Mouse (Mus musculus) liver, embryonic 14.5 days (tissue): ENCODE results near the gene Bbs7. TPM values are rescaled to one million over a fixed set of nuclear protein-coding genes. Genes with fewer than 3 reads are reported as not detected.

Experiments
- ATAC-seq: fragments of 200-750 bp; cut with Nextera tagmentation; 2 replicates; pipeline ENCODE4 v1.8.0; 2017; ENCODE audit warnings: moderate number of reproducible peaks, mild to moderate bottlenecking, moderate library complexity; ENCODE audit not compliant: insufficient read depth
- DNase-seq, 3 experiments: peaks; one replicate each; pipeline ENCODE4 v3.0.0-alpha.2; 2012 to 2013; ENCODE audit warnings: low read depth in 3 of 3, low spot score in 3 of 3
- H3K27ac ChIP-seq: fragments of 300-500 bp; sonication (generic); 2 replicates; pipeline ENCODE4 v1.5.1; 2014; ENCODE audit warnings: moderate library complexity, mild to moderate bottlenecking, control low read depth, inconsistent platforms
- H3K27me3 ChIP-seq: fragments of 300-500 bp; sonication (generic); 2 replicates; pipeline ENCODE4 v1.6.1; 2014; ENCODE audit warnings: mild to moderate bottlenecking, low read length, moderate library complexity; ENCODE audit not compliant: control insufficient read depth, insufficient read depth
- H3K36me3 ChIP-seq: fragments of 300-500 bp; sonication (generic); replicated peaks from 2 replicates; pipeline ENCODE4 v1.6.1; 2014; ENCODE audit warnings: low read depth; ENCODE audit not compliant: control insufficient read depth, insufficient read depth
- H3K4me1 ChIP-seq, 2 experiments: fragments of 200-500 bp in 1 of 2; fragments of 300-500 bp in 1 of 2; sonication (generic) in 1 of 2; replicated peaks; 2 replicates each; pipeline ENCODE4 v1.6.1; 2012 to 2014; ENCODE audit warnings: antibody characterized with exemption in 1 of 2, inconsistent platforms in 1 of 2, low read length in 1 of 2; ENCODE audit not compliant: control insufficient read depth in 2 of 2, insufficient read depth in 2 of 2
- H3K4me2 ChIP-seq: fragments of 300-500 bp; sonication (generic); 2 replicates; pipeline ENCODE4 v1.6.1; 2014; ENCODE audit warnings: low read depth, mild to moderate bottlenecking, control low read depth, moderate library complexity
- H3K4me3 ChIP-seq, 2 experiments: fragments of 200-500 bp in 1 of 2; fragments of 300-500 bp in 1 of 2; sonication (generic) in 1 of 2; 2 replicates each; pipeline ENCODE4 v1.5.1; 2012 to 2014; ENCODE audit warnings: low read depth in 2 of 2, low read length in 2 of 2, mild to moderate bottlenecking in 2 of 2, control low read depth in 1 of 2, inconsistent platforms in 1 of 2, moderate library complexity in 1 of 2; ENCODE audit not compliant: insufficient read depth in 1 of 2
- H3K9ac ChIP-seq: fragments of 300-500 bp; sonication (generic); replicated peaks from 2 replicates; pipeline ENCODE4 v1.6.1; 2014; ENCODE audit warnings: mild to moderate bottlenecking, control low read depth, moderate library complexity
- H3K9me3 ChIP-seq: fragments of 300-500 bp; sonication (generic); 2 replicates; pipeline ENCODE4 v1.6.1; 2016; ENCODE audit warnings: low read length, mixed read lengths; ENCODE audit not compliant: control insufficient read depth
- CTCF ChIP-seq: IDR thresholded peaks from 2 replicates; pipeline ENCODE4 v1.5.1; 2016; ENCODE audit warnings: antibody characterized with exemption, low read depth, control low read depth
- EP300 ChIP-seq: IDR thresholded peaks from 2 replicates; pipeline ENCODE4 v1.6.1; 2016; ENCODE audit warnings: antibody characterized with exemption, low read depth
- WGBS: fragments of 180-500 bp; shearing (Covaris S2); extraction: QIAGEN DNeasy Blood & Tissue Kit; methylation state at CpG from one replicate; pipeline ENCODE4 v1.1.7; 2014; ENCODE audit not compliant: insufficient replicate concordance; 5-methylcytosine and 5-hydroxymethylcytosine counted together
- polyA plus RNA-seq, 2 experiments: library from polyadenylated mRNA; depleted of rRNA in 1 of 2; stranded (reverse) in 1 of 2; unstranded in 1 of 2; fragments of >200 nt; fragmentation: Nextera tagmentation in 1 of 2; extraction: Ambion mirVana in 1 of 2; gene quantifications; 2 replicates each; pipeline versions ENCODE4 v1.2.1 to v1.2.3; 2012 to 2014

The Bbs7 gene
- polyA plus RNA-seq, 2 experiments, result 5.5 to 11.9 TPM

GRCm38 (mm10) chr3:36540756-36541155, 72.5 kb downstream of the Bbs7 start:
- Histone ChIP-seq H3K4me2 (no peak overlapping the region), H3K4me3 (no peak overlapping the region), H3K27me3 (no peaks in the 10 kb centered on the region), H3K36me3 (no peaks in the 10 kb centered on the region), H3K9me3 (no peaks in the 10 kb centered on the region), H3K9ac (no peak overlapping the region), H3K4me1 (no peaks in the 10 kb centered on the region), H3K27ac (no peak overlapping the region)
- no peak for DNase-seq
- TF ChIP-seq EP300 (no peak), CTCF (no peak)
- ATAC-seq, result no peak
- WGBS, result 32% methylated on average over 2 of the region's 2 CpGs

- H3K9me3 ChIP-seq, result no peaks in the 10 kb centered on the region
- no peak overlapping the region for H3K9ac ChIP-seq
- no peak overlapping the region for H3K4me2 ChIP-seq
- TF ChIP-seq EP300, result no peak
- no peak for TF ChIP-seq CTCF
- WGBS, result 68% methylated on average over 4 of the region's 4 CpGs
- DNase-seq (no peak), ATAC-seq (no peak)
- H3K36me3 ChIP-seq, result no peaks in the 10 kb centered on the region
- H3K27me3 ChIP-seq, result no peaks in the 10 kb centered on the region
- peaks cover 0 to 5% of the 10 kb centered on the region in 2 experiments; a peak in 1 of 4 replicates for H3K4me1 ChIP-seq
- H3K27ac ChIP-seq, result no peak overlapping the region
- H3K4me3 ChIP-seq, result no peak overlapping the region
Measured at GRCm38 (mm10) chr3:36537701-36538470, 75.4 kb downstream of the Bbs7 start.

- Histone ChIP-seq H3K9me3 (no peaks in the 10 kb centered on the region), H3K36me3 (no peaks in the 10 kb centered on the region), H3K4me1 (peaks cover 0 to 7% of the 10 kb centered on the region in 2 experiments; a peak in 1 of 4 replicates), H3K27ac (no peak overlapping the region), H3K4me3 (no peak overlapping the region), H3K27me3 (no peaks in the 10 kb centered on the region), H3K9ac (no peak overlapping the region), H3K4me2 (no peak overlapping the region)
- DNase-seq, result no peak
- 60% methylated on average over 12 of the region's 12 CpGs for WGBS
- TF ChIP-seq EP300 (no peak), CTCF (no peak)
- no peak for ATAC-seq
Measured at GRCm38 (mm10) chr3:36536041-36536440, 77.2 kb downstream of the Bbs7 start.

- Histone ChIP-seq H3K36me3 (no peaks in the 10 kb centered on the region), H3K27ac (no peak overlapping the region), H3K4me3 (no peak overlapping the region), H3K27me3 (no peaks in the 10 kb centered on the region), H3K4me1 (peaks cover 0 to 7% of the 10 kb centered on the region in 2 experiments; a peak in 1 of 4 replicates), H3K9ac (no peak overlapping the region), H3K9me3 (no peaks in the 10 kb centered on the region), H3K4me2 (no peak overlapping the region)
- TF ChIP-seq CTCF (no peak), EP300 (no peak)
- DNase-seq, result no peak
- WGBS, result 3% methylated on average over 1 of the region's 1 CpGs
- no peak for ATAC-seq
Measured at GRCm38 (mm10) chr3:36533201-36533672, 80.0 kb downstream of the Bbs7 start.

- peaks cover 0 to 7% of the 10 kb centered on the region in 2 experiments; a peak in 1 of 4 replicates for H3K4me1 ChIP-seq
- H3K27me3 ChIP-seq, result no peaks in the 10 kb centered on the region
- H3K9ac ChIP-seq, result no peak overlapping the region
- no peaks in the 10 kb centered on the region for H3K9me3 ChIP-seq
- H3K4me2 ChIP-seq, result no peak overlapping the region; the same call in 1 of the 2 replicates
- DNase-seq (no peak), ATAC-seq (no peak)
- no peaks in the 10 kb centered on the region for H3K36me3 ChIP-seq
- no peak for TF ChIP-seq EP300
- TF ChIP-seq CTCF, result no peak
- no peak overlapping the region for H3K27ac ChIP-seq
- no peak overlapping the region for H3K4me3 ChIP-seq
- WGBS, result 37% methylated on average over 7 of the region's 7 CpGs
Measured at GRCm38 (mm10) chr3:36532738-36533137, 80.5 kb downstream of the Bbs7 start.
